Mouse (Mus musculus): ENCODE results near the gene Gm10681. TPM values are rescaled to one million over a fixed set of nuclear protein-coding genes. Genes with fewer than 3 reads are reported as not detected.

Gm10681 gene
- polyA plus RNA-seq, 1 experiment from 2014 or later = not detected

Other genes starting within 250 kb of the Gm10681 start
- gene Phgdh, start 248.8 kb downstream of the Gm10681 start, polyA plus RNA-seq (2015; fragmentation: Nextera tagmentation; extraction: Ambion mirVana) = 229 and 256 TPM in 2 replicates
- gene Zfp697, start 206.3 kb downstream of the Gm10681 start, polyA plus RNA-seq (2015; fragmentation: Nextera tagmentation; extraction: Ambion mirVana) = 7.2 and 8.2 TPM in 2 replicates
- gene Gm4450, start 131.7 kb downstream of the Gm10681 start, polyA plus RNA-seq (2015; fragmentation: Nextera tagmentation; extraction: Ambion mirVana) = not detected in 2 replicates
- not detected in 2 replicates for gene Hsd3b4, start 78.3 kb downstream of the Gm10681 start, polyA plus RNA-seq (2015; fragmentation: Nextera tagmentation; extraction: Ambion mirVana)
- not detected in 2 replicates for gene Hsd3b5, start 41.4 kb upstream of the Gm10681 start, polyA plus RNA-seq (2015; fragmentation: Nextera tagmentation; extraction: Ambion mirVana)
- 0.08 and 0.17 TPM in 2 replicates for gene Hsd3b2, start 135.7 kb upstream of the Gm10681 start, polyA plus RNA-seq (2015; fragmentation: Nextera tagmentation; extraction: Ambion mirVana)
- gene Hsd3b3, start 174.3 kb upstream of the Gm10681 start, polyA plus RNA-seq (2015; fragmentation: Nextera tagmentation; extraction: Ambion mirVana) = not detected in 2 replicates
- 12.8 and 16.5 TPM in 2 replicates for gene Hsd3b6, start 225.6 kb upstream of the Gm10681 start, polyA plus RNA-seq (2015; fragmentation: Nextera tagmentation; extraction: Ambion mirVana)

Measured in embryonic facial prominence, embryonic 13.5 days (tissue).